Mouse (Mus musculus): ENCODE results near the gene Rps8.
A peak's percentile ranks its signal among the peaks of the same experiment; 100 is the strongest.

The Rps8 gene

GRCm38 (mm10) chr4:117124518-117125347 is 31.3 kb downstream of the Rps8 start:
- DNase-seq: no peak

DNA sequence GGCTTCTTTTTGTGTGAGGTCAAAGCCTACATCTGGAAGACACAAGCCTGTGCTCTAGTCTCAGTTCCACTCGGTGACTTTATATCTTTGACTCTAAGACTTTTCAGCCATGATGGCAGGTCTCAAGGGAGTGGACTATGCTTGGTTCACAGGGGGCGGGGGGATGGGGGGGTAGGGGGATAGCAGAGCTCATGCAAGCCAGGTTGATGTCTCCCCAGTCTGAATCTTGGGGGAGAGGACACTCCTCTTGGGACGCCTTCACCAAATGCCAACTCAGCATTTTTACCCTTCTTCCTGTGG is 31.9 kb downstream of the Rps8 start:
- DNase-seq: no peak

DNA sequence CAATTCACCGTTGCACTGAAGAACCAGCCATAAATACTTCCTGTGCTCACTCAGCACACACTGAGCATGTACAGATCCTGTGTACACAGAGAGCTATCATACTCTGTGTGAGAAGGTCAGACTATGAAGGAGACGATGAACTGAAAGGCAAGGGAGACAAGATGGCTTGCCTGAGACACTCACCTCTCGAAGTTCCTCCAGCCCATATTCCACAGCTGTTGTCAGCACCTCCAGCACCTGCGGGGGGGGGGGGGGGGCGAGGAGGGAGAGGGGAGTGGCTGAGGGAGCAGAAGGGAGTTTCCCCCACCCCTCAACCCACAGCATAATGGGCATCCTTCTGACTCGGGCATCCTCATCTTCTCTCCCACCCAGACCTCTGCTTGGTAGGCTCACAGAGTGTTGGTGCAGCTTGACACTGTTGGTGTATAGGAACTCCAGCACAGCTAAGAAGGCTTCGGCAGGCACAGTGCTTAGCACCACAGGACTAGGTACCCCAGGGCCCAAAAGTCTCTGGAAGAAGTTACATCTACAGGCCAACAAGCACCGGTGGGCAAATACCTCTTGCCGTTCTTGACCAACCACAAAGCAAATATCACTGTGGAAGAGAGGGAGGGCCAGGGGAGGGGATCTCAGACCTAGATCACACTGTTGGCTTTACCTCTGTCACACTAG is 32.4 kb downstream of the Rps8 start:
- no peak for DNase-seq

DNA sequence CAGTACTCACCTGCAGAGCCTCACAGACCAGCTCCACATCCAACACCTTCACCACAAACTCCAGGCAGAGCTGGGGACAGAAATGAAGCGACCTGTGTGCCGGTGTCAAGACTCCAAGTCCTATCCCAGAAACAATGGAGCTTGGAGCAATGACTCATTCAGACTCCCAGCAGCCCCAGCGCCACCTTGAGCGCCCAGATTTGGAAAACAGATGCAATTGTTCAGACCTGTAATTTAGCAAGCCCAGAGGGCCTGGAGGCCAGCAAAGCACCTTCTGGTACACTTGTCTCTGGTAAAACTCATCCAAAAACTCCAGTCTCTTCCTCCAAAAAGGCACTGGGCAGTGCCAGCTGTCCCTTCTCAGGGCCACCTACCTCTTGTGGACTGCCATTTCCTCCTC is 33.8 kb downstream of the Rps8 start:
- DNase-seq: no peak

DNA sequence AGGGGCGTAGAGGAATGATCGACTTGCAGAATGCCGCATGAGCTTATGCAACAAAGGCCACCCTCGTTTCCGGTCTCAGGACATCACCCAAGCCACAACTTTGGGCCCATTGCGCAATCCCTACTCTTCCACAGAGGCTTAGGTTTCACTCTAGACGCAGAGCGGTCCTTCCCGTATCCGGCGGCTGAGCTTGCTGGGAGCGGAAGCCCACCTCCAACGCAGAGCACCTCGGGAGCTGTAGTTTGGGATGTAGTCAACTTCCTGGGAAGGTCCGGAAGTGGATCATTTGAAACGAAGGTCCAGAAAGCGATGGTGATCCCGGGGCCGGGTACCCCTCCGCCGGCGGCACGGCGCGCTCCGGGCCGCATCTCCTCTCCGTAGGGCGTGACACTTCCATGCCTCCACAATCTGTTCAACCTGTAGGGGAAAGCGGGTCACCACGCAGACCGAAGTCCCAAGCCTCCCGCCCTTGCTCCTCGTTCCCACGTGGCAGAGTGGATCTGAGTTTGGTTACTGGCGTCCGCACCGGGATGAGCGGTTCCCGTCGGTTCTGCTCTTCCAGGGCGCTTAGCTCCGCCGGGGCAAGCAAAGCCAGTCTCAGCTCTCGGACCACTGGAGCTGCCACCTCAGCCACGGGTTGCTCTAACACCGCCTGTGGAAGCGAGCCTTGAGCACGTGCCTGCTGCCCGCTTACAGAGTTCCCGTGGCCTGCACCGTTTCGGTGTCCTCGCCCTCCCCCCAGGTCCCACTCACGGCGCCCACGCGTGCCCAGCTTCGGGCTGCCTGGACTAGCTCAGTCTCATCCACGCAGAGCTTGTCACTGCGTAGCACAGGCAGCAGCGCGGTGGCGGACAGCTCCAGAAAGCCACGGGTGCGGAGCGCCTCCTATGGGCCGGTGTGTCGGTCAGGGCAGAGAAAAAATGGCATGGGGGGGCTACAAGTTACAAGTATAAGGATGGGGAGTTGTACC is 35.3 kb downstream of the Rps8 start:
- peak; percentile 91 for DNase-seq

GRCm38 (mm10) chr4:117120052-117120444 is 36.0 kb downstream of the Rps8 start:
- no peak for DNase-seq

GRCm38 (mm10) chr4:117119636-117120035 is 36.4 kb downstream of the Rps8 start:
- DNase-seq: no peak

DNA sequence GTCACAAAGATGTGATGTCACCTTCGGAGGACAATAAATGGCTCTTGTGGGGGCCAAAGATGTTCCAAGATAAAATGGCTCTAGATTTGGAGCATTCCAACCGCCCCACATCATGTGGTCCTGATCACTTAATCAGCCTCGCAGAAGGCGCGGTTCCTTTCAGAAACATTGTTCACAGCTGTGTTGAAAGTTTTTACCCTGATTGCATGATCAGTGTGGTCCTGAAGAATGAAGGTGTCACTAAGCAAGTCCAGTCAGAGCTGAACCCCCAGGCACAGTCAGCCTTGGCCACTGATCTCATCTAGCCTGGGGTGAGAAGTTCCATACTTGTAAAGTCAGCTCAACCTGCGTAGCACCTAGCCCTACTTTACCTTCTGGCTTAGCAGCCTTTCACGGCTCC is 38.1 kb downstream of the Rps8 start:
- no peak for DNase-seq

- DNase-seq: no peak
Measured at GRCm38 (mm10) chr4:117115592-117115991, 40.5 kb downstream of the Rps8 start.

DNA sequence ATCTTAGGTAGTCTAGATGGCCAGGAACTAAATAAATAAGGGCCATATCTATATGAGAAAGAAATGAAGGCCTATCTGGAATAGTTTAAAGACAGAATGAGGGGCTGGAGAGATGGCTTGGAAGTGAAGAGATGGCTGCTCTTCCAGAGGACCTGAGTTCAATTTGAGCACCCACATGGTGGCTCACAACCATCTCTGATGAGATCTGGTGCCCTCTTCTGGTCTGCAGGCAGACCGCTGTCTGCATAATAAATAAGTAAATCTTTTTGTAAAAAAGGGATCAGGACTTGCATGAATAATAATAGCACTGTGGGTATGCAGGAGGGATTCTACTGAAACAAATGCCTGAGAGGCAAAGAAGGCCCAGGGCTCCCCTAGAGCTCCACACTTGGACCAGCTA is 42.8 kb downstream of the Rps8 start:
- no peak for DNase-seq

- no peak for DNase-seq
Measured at GRCm38 (mm10) chr4:117110985-117111384, 45.1 kb downstream of the Rps8 start.

DNA sequence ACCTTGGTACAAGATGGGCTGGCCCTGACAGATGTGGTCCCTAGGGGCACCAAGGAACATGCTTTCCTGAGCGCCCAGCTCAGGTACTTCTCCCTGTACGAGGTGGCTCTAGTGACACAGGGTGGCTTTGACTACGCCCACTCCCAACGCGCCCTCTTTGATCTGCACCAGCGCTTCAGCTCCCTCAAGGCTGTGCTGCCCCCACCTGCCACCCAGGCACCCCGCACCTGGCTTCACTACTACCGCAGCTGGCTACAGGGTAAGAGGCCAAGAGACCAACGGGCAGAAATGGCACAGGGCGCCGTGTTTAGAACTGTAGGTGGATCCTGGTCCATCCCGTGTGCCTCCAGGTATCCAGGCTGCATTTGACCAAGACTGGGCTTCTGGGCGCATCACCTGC is 45.8 kb downstream of the Rps8 start:
- no peak for DNase-seq

DNA sequence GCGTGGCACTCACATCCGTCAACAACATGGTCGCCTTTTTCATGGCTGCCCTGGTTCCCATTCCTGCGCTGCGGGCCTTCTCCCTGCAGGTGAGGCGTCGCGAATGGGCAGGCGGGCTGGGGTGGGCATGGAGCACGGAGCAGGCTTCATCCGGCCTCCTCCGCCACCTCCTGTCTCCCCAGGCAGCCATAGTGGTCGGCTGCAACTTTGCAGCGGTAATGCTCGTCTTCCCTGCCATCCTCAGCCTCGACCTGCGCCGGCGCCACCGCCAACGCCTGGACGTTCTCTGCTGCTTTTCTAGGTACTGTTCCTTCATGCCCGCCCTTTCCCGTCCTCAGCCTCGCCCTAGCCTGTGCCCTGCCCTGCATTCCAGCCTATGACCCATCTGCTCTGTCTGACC is 46.7 kb downstream of the Rps8 start:
- no peak for DNase-seq

DNA sequence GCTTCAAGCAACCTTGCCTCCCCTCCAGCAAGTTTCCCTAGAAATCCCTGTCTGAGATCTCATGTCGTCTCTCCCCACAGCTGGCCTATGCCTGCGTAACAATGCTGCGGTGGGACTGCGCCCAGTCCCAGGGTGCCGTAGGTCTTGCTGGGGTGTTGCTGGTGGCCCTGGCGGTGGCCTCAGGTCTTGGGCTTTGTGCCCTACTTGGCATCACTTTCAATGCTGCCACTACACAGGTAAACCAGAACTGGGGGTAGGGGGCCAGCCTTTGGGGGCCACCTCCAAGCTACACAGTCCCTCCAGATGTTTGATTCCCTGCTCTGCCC is 47.6 kb downstream of the Rps8 start:
- no peak for DNase-seq

DNA sequence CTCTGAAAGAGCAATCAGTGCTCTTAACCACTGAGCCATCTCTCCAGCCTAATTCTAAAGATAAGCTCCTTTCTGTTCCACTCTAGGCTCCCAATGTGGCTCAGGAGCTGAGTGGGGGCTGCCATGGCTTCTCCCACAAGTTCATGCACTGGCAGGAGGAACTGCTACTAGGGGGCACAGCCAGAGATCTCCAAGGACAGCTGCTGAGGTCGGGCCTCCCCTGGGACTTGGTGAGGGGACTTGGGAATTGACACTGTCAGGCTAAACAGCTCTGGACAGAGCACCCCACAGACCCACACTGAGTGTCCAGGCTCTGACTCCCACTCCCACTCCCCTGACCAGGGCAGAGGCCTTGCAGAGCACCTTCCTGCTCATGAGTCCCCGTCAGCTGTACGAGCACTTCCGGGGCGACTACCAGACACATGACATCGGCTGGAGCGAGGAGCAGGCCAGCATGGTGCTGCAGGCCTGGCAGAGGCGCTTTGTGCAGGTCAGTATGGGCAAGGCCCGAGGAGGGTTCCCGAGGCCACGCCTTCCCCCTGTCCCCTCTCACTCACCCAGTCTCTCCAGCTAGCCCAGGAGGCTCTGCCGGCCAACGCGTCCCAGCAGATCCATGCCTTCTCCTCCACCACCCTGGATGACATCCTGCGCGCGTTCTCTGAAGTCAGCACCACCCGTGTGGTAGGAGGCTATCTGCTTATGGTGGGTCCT is 48.1 kb downstream of the Rps8 start:
- DNase-seq: no peak

DNA sequence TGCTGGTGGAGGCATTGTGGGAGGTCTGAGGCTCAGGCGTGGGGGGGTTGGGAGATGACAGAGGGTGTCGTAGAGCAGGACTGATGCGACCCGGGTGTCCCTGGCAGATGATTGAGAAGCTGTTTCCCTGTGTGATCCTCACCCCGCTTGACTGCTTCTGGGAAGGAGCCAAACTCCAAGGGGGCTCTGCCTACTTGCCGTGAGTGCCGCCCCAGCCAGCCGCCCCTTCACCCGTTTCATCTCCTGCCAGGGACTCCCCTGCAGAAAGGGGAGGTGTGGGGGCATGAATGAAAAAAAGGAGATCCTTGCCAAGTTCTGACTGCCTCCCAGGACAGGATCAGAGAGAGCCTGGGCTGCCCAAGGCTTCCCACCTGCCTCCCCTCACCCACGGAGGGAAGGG is 50.9 kb downstream of the Rps8 start:
- no peak for DNase-seq

- DNase-seq: no peak
Measured at GRCm38 (mm10) chr4:117104672-117105071, 51.4 kb downstream of the Rps8 start.

Data from right cerebral cortex, postnatal 14 days (tissue).